Mouse (Mus musculus) G1E (cell line): Measurements from ENCODE around the gene Mrto4.

Experiments
- CTCF ChIP-seq: IDR thresholded peaks from 2 replicates; pipeline ENCODE4 v1.5.1; 2012; ENCODE audit warnings: low read depth, low read length, inconsistent platforms, mixed read lengths
- GATA1 ChIP-seq: IDR thresholded peaks from 2 replicates; pipeline ENCODE4 v1.6.1; 2012; ENCODE audit warnings: borderline replicate concordance, low read length, inconsistent platforms, mixed read lengths
- POLR2AphosphoS5 ChIP-seq: IDR thresholded peaks from 2 replicates; pipeline ENCODE4 v1.6.1; 2012; ENCODE audit warnings: low read depth, low read length, inconsistent platforms; ENCODE audit not compliant: insufficient replicate concordance
- TAL1 ChIP-seq: conservative IDR thresholded peaks from 2 replicates; pipeline ENCODE4 v1.6.1; 2012; ENCODE audit warnings: low read depth, low read length, inconsistent platforms, mixed read lengths

GRCm38 (mm10) chr4:139382231-139382630 is 29.9 kb upstream of the Mrto4 start:
- TF ChIP-seq CTCF (no peak), POLR2AphosphoS5 (no peak), GATA1 (no peak), TAL1 (no peak)
